Mouse (Mus musculus): ENCODE measurements around the gene Brd3.

DNA sequence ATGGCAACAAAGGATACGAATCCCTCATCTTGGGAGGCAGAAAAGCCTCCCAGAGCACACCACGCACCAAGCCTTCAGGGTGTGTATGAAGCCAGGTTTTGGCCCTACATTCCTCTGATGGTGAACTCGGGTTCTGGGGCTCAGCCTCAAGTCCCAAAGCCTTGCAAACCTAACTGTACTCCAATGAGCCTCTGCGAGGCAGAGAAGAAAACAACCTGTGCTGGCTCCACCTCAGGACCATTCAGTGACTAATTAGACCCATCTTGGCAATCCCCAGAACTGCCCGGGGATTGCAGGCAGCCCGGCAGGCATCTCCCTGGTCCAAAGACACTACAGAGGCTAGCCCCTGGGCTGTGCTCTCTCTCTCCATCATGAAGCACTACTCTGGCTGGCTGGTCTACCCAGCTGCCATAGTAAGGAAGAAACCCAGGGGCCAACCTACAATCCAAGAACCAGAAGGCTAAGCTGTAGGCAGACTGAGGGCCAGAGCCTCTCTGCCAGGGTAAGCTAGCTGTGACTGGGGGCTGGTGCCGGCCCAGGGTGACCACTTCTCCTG lies 95.1 kb downstream of the Brd3 start:
- TF ChIP-seq TAL1 (IDR thresholded peaks at IDR 0.05; ENCODE audit: low read length): no peak
- no peak for TF ChIP-seq GATA1 (IDR thresholded peaks at IDR 0.05; ENCODE audit: low read length)
